ENCODE assay signal across 15 mouse cellular contexts in the genomic region with DNA sequence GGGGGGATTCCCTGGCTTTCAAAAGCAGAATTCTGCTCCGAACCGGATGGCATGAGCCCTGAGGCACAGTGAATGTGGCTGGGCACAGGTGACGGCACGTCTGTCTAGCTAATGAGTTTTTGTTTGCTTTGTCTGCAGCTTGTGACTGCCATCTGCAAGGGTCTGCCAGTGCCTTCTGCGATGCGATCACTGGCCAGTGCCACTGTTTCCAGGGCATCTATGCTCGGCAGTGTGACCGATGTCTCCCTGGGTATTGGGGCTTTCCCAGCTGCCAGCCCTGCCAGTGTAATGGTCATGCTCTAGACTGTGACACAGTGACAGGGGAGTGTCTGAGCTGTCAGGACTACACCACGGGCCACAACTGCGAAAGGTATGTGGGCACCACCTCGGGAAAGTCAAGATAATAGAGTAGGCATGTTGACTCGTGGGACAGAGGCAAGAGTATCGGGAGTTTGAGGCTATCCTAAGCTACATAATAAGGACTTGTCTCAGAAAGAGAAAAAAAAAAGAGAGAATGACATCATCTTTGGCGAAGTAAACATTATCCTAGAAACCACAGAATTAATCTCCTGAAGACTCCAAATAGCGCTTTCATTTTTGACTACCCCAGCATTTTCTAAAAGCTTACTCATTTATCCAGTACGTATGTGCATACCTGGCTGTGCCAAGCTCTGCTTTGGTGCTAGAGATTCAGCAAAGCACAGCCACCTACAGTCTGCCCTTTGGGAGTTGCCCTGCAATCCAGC. TPM values are rescaled to one million over a fixed set of nuclear protein-coding genes. Genes with fewer than 3 reads are reported as not detected.
A peak's percentile ranks its signal among the peaks of the same experiment; 100 is the strongest.
DNase-seq lines count a peak whose midpoint lies in the region; ATAC-seq lines count a peak whose summit lies in the region.
"Had no signal": no experiment of that assay in that cellular context is flagged by ENCODE, and none has a peak within 500 bp of the region (broad histone marks: within the 10 kb centered on the region; RNA-seq: fewer than 3 reads in every experiment).

No protein-coding gene starts in this region.

- 0 out of 2 replicates have a peak, but pooled peaks cover 10% of the 10 kb centered on the region for H3K4me1 ChIP-seq in forebrain, embryonic 13.5 days
- H3K4me1 ChIP-seq in forebrain, embryonic 10.5 days = no peaks in the 10 kb centered on the region
- H3K4me1 ChIP-seq in hindbrain, embryonic 15.5 days (replicated peaks) = 0 out of 2 replicates have a peak, but pooled peaks cover 3% of the 10 kb centered on the region
- H3K4me1 ChIP-seq in hindbrain, embryonic 12.5 days = no peaks in the 10 kb centered on the region
- no peaks in the 10 kb centered on the region for H3K4me1 ChIP-seq in hindbrain, embryonic 16.5 days (ENCODE audit: control insufficient read depth, insufficient read depth, low read depth, low read length)

- ATAC-seq in forebrain, embryonic 13.5 days = peak; percentile 70; the same call in 1 of the 2 replicates
- ATAC-seq in hindbrain, embryonic 15.5 days (ENCODE audit: low FRiP score, low read depth) = peak; percentile 62; the same call in 1 of the 2 replicates
- ATAC-seq in hindbrain, embryonic 12.5 days (ENCODE audit: low FRiP score) = no peak
- peak; percentile 74 for ATAC-seq in hindbrain, embryonic 16.5 days
- ATAC-seq: liver, postnatal 0 days had no signal

- WGBS in forebrain, embryonic 13.5 days = 77% methylated on average over 16 of the region's 16 CpGs
- 91% methylated on average over 16 of the region's 16 CpGs for WGBS in forebrain, embryonic 10.5 days
- WGBS in hindbrain, embryonic 15.5 days = 75% methylated on average over 16 of the region's 16 CpGs
- WGBS in hindbrain, embryonic 12.5 days = 89% methylated on average over 16 of the region's 16 CpGs
- 69% methylated on average over 16 of the region's 16 CpGs for WGBS in hindbrain, embryonic 16.5 days

- H3K36me3 ChIP-seq in forebrain, embryonic 13.5 days (ENCODE audit: poor library complexity, severe bottlenecking) = no peaks in the 10 kb centered on the region
- peaks cover 77% of the 10 kb centered on the region for H3K36me3 ChIP-seq in forebrain, embryonic 10.5 days (replicated peaks)
- H3K36me3 ChIP-seq in hindbrain, embryonic 15.5 days = no peaks in the 10 kb centered on the region
- H3K36me3 ChIP-seq in hindbrain, embryonic 12.5 days = no peaks in the 10 kb centered on the region
- peaks cover 2% of the 10 kb centered on the region; the same call in 1 of the 2 replicates for H3K36me3 ChIP-seq in hindbrain, embryonic 16.5 days (ENCODE audit: control insufficient read depth, insufficient read depth, low read length)

- no peaks in the 10 kb centered on the region for H3K9me3 ChIP-seq in forebrain, embryonic 13.5 days (replicated peaks)
- no peaks in the 10 kb centered on the region for H3K9me3 ChIP-seq in forebrain, embryonic 10.5 days
- H3K9me3 ChIP-seq in hindbrain, embryonic 15.5 days = no peaks in the 10 kb centered on the region
- no peaks in the 10 kb centered on the region for H3K9me3 ChIP-seq in hindbrain, embryonic 12.5 days (replicated peaks)
- no peaks in the 10 kb centered on the region for H3K9me3 ChIP-seq in hindbrain, embryonic 16.5 days (ENCODE audit: control insufficient read depth, low read length)
- H3K9me3 ChIP-seq: embryonic facial prominence, embryonic 15.5 days had no signal

- no peak for DNase-seq in forebrain, embryonic 10.5 days (ENCODE audit: extremely low spot score, low spot score)
- peak; percentile 55 for DNase-seq in NIH3T3 (ENCODE audit: low read depth)
- DNase-seq in urinary bladder, postnatal 4 days (ENCODE audit: low spot score in 2 of 2) = no peak
- DNase-seq in retina, postnatal 1 day = no peak
- DNase-seq: adrenal gland, postnatal 25 days; kidney, adult 9 months; liver, postnatal 0 days; right cerebral cortex, adult 18-20 months; thymus, postnatal 36 days had no signal

- H3K4me3 ChIP-seq in forebrain, embryonic 13.5 days = no peak overlapping the region
- H3K4me3 ChIP-seq in forebrain, embryonic 10.5 days = no peak overlapping the region
- no peak overlapping the region for H3K4me3 ChIP-seq in hindbrain, embryonic 15.5 days
- H3K4me3 ChIP-seq in hindbrain, embryonic 12.5 days = no peak overlapping the region
- no peak overlapping the region for H3K4me3 ChIP-seq in hindbrain, embryonic 16.5 days (ENCODE audit: low read length)
- H3K4me3 ChIP-seq: embryonic facial prominence, embryonic 15.5 days had no signal

- no peak overlapping the region for H3K4me2 ChIP-seq in forebrain, embryonic 13.5 days
- H3K4me2 ChIP-seq in hindbrain, embryonic 15.5 days = no peak overlapping the region
- no peak overlapping the region for H3K4me2 ChIP-seq in hindbrain, embryonic 12.5 days (replicated peaks)
- no peak overlapping the region for H3K4me2 ChIP-seq in hindbrain, embryonic 16.5 days (ENCODE audit: low read length)
- H3K4me2 ChIP-seq: embryonic facial prominence, embryonic 15.5 days had no signal

- H3K27me3 ChIP-seq in forebrain, embryonic 13.5 days = no peaks in the 10 kb centered on the region
- H3K27me3 ChIP-seq in forebrain, embryonic 10.5 days (ENCODE audit: poor library complexity, severe bottlenecking) = no peaks in the 10 kb centered on the region
- H3K27me3 ChIP-seq in hindbrain, embryonic 15.5 days = no peaks in the 10 kb centered on the region
- no peaks in the 10 kb centered on the region for H3K27me3 ChIP-seq in hindbrain, embryonic 12.5 days
- H3K27me3 ChIP-seq in hindbrain, embryonic 16.5 days (replicated peaks; ENCODE audit: control insufficient read depth, insufficient read depth, low read length) = no peaks in the 10 kb centered on the region
- H3K27me3 ChIP-seq: embryonic facial prominence, embryonic 15.5 days had no signal

- no peak overlapping the region for H3K27ac ChIP-seq in forebrain, embryonic 13.5 days
- no peak overlapping the region for H3K27ac ChIP-seq in forebrain, embryonic 10.5 days
- no peak overlapping the region for H3K27ac ChIP-seq in hindbrain, embryonic 15.5 days (replicated peaks)
- no peak overlapping the region for H3K27ac ChIP-seq in hindbrain, embryonic 12.5 days
- no peak overlapping the region for H3K27ac ChIP-seq in hindbrain, embryonic 16.5 days (ENCODE audit: low read depth, low read length)
- H3K27ac ChIP-seq: embryonic facial prominence, embryonic 15.5 days; macrophage had no signal

- no peak overlapping the region for H3K9ac ChIP-seq in forebrain, embryonic 13.5 days
- H3K9ac ChIP-seq in hindbrain, embryonic 15.5 days = no peak overlapping the region
- no peak overlapping the region for H3K9ac ChIP-seq in hindbrain, embryonic 12.5 days
- no peak overlapping the region for H3K9ac ChIP-seq in hindbrain, embryonic 16.5 days (ENCODE audit: low read depth, low read length)
- H3K9ac ChIP-seq: embryonic facial prominence, embryonic 15.5 days; liver, postnatal 0 days had no signal

RNA-seq across cellular contexts. Expression of gene Lamb1, which starts 37.9 kb away (rescaled TPM):
- 12.5 and 15.2 TPM in 2 replicates for polyA plus RNA-seq in forebrain, embryonic 13.5 days (2015; fragmentation: Nextera tagmentation; extraction: Ambion mirVana)
- 22.6 and 23.1 TPM in 2 replicates for polyA plus RNA-seq in forebrain, embryonic 10.5 days (2016; fragmentation: Nextera tagmentation; extraction: Ambion mirVana)
- 18.4 and 19.8 TPM in 2 replicates for polyA plus RNA-seq in hindbrain, embryonic 15.5 days (2015; fragmentation: Nextera tagmentation; extraction: Ambion mirVana)
- polyA plus RNA-seq in hindbrain, embryonic 12.5 days (2016; fragmentation: Nextera tagmentation; extraction: Ambion mirVana) = 33.7 and 41.5 TPM in 2 replicates
- 16.9 and 23.7 TPM in 2 replicates for polyA plus RNA-seq in hindbrain, embryonic 16.5 days (2015; fragmentation: Nextera tagmentation; extraction: Ambion mirVana)

RNA-seq across cellular contexts. Expression of gene Dld, which starts 48.3 kb away (rescaled TPM):
- polyA plus RNA-seq in forebrain, embryonic 13.5 days (2015; fragmentation: Nextera tagmentation; extraction: Ambion mirVana) = 124 and 126 TPM in 2 replicates
- polyA plus RNA-seq in forebrain, embryonic 10.5 days (2016; fragmentation: Nextera tagmentation; extraction: Ambion mirVana) = 136 and 137 TPM in 2 replicates
- 112 and 119 TPM in 2 replicates for polyA plus RNA-seq in hindbrain, embryonic 15.5 days (2015; fragmentation: Nextera tagmentation; extraction: Ambion mirVana)
- 139 and 153 TPM in 2 replicates for polyA plus RNA-seq in hindbrain, embryonic 12.5 days (2016; fragmentation: Nextera tagmentation; extraction: Ambion mirVana)
- polyA plus RNA-seq in hindbrain, embryonic 16.5 days (2015; fragmentation: Nextera tagmentation; extraction: Ambion mirVana) = 122 and 130 TPM in 2 replicates
